1 mouse cellular context compared by ENCODE assay signal in the genomic region with DNA sequence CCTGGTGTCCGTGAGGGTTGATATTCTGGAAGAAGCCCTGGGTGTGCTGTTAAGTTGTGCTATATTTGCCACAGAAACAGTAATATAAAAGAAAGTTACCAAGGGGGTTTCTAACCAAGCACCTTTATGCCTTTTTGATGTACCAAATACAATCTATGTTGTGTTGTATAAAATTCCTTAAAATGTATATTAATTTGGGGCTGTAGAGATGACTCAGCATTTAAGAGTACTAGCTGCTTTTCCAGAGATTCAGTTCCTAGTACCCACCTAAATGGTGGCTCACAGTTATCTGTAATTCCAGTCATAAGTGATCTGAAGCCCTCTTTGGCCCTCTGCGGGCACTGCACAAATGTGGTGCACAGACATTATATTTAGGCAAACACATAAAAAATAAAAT.
TF ChIP-seq lines count a peak whose summit lies in the region.

No protein-coding gene starts in this region.

TF ChIP-seq in MEL, 35 proteins besides CTCF, POLR2A, EP300 and RAD21 (continued from another document):
- no peak for TF ChIP-seq MYC (IDR thresholded peaks at IDR 0.05; ENCODE audit: low read depth, low read length)
